Mouse (Mus musculus) small intestine, adult 2 months (tissue): Measurements from ENCODE around the gene Kcnk6.

Experiments
- CTCF ChIP-seq: fragments of 200-500 bp; IDR thresholded peaks from 2 replicates; pipeline ENCODE4 v1.5.1; 2012; ENCODE audit warnings: low read depth, mild to moderate bottlenecking, control low read depth, inconsistent platforms, low read length, moderate library complexity, mixed read lengths; ENCODE audit not compliant: insufficient replicate concordance, insufficient read length; ENCODE audit errors: extremely low read depth
- POLR2A ChIP-seq: fragments of 200-500 bp; IDR thresholded peaks from 2 replicates; pipeline ENCODE4 v1.6.1; 2012; ENCODE audit warnings: low read depth, mild to moderate bottlenecking, control low read depth, inconsistent platforms, low read length, moderate library complexity

GRCm38 (mm10) chr7:29265636-29266035, 33.3 kb upstream of the Kcnk6 start:
- TF ChIP-seq CTCF (no peak), POLR2A (no peak)
